Mouse (Mus musculus): ENCODE results near the gene 1700010I14Rik. TPM values are rescaled to one million over a fixed set of nuclear protein-coding genes. Genes with fewer than 3 reads are reported as not detected.

The 1700010I14Rik gene
- polyA plus RNA-seq, 1 experiment = not detected

GRCm38 (mm10) chr17:8961097-8961496 is 27.0 kb upstream of the 1700010I14Rik start:
- Histone ChIP-seq H3K79me2 (ENCODE audit: control insufficient read depth, insufficient read depth) (no peaks in the 10 kb centered on the region), H3K4me2 (ENCODE audit: low read depth) (no peak overlapping the region), H3K4me3 (no peak overlapping the region), H3K36me3 (ENCODE audit: control insufficient read depth, insufficient read depth) (no peaks in the 10 kb centered on the region), H3ac (ENCODE audit: control insufficient read depth, insufficient read length) (no peak overlapping the region), H3K27me3 (ENCODE audit: control insufficient read depth, insufficient read depth, insufficient read length) (no peaks in the 10 kb centered on the region)
- TF ChIP-seq SRF (IDR thresholded peaks at IDR 0.05; ENCODE audit: control insufficient read depth, insufficient read length, low read depth) (no peak), POLR2AphosphoS2 (IDR thresholded peaks at IDR 0.05; ENCODE audit: insufficient read length, low read depth) (no peak), MYOD1 (IDR thresholded peaks at IDR 0.05; ENCODE audit: control insufficient read depth in 1 of 3, insufficient read length in 2 of 3, low read depth in 2 of 3) (no peak), MYOG (IDR thresholded peaks at IDR 0.05; ENCODE audit: control insufficient read depth in 1 of 3, insufficient read depth in 1 of 3, insufficient read length in 2 of 3, low read depth in 2 of 3) (no peak)

- Histone ChIP-seq H3K4me3 (no peak overlapping the region), H3K36me3 (ENCODE audit: control insufficient read depth, insufficient read depth) (no peaks in the 10 kb centered on the region), H3ac (ENCODE audit: control insufficient read depth, insufficient read length) (no peak overlapping the region), H3K79me2 (ENCODE audit: control insufficient read depth, insufficient read depth) (no peaks in the 10 kb centered on the region), H3K27me3 (ENCODE audit: control insufficient read depth, insufficient read depth, insufficient read length) (no peaks in the 10 kb centered on the region), H3K4me2 (ENCODE audit: low read depth) (no peak overlapping the region)
- TF ChIP-seq CEBPB (IDR thresholded peaks at IDR 0.05; ENCODE audit: insufficient read depth, poor library complexity, severe bottlenecking) (no peak), TCF12 (IDR thresholded peaks at IDR 0.05; ENCODE audit: insufficient read depth, poor library complexity, severe bottlenecking) (no peak), POLR2A (IDR thresholded peaks at IDR 0.05; ENCODE audit: insufficient read length, low read depth) (no peak), POLR2AphosphoS2 (IDR thresholded peaks at IDR 0.05; ENCODE audit: insufficient read length, low read depth) (no peak), MYOG (IDR thresholded peaks at IDR 0.05; ENCODE audit: control insufficient read depth in 1 of 3, insufficient read depth in 1 of 3, insufficient read length in 2 of 3, low read depth in 2 of 3) (no peak), TCF3 (IDR thresholded peaks at IDR 0.05; ENCODE audit: insufficient read length, low read depth) (no peak), MYOD1 (IDR thresholded peaks at IDR 0.05; ENCODE audit: control insufficient read depth in 1 of 3, insufficient read length in 2 of 3, low read depth in 2 of 3) (no peak), SRF (IDR thresholded peaks at IDR 0.05; ENCODE audit: control insufficient read depth, insufficient read length, low read depth) (no peak), USF1 (IDR thresholded peaks at IDR 0.05; ENCODE audit: low read depth) (no peak)
Measured at GRCm38 (mm10) chr17:8961644-8962043, 26.5 kb upstream of the 1700010I14Rik start.

GRCm38 (mm10) chr17:8965177-8965576 is 23.0 kb upstream of the 1700010I14Rik start:
- Histone ChIP-seq H3K27me3 (ENCODE audit: control insufficient read depth, insufficient read depth, insufficient read length) (no peaks in the 10 kb centered on the region), H3K36me3 (ENCODE audit: control insufficient read depth, insufficient read depth) (no peaks in the 10 kb centered on the region), H3K4me3 (no peak overlapping the region), H3K79me2 (ENCODE audit: control insufficient read depth, insufficient read depth) (no peaks in the 10 kb centered on the region), H3K4me2 (ENCODE audit: low read depth) (no peak overlapping the region), H3ac (ENCODE audit: control insufficient read depth, insufficient read length) (no peak overlapping the region)
- TF ChIP-seq POLR2AphosphoS2 (IDR thresholded peaks at IDR 0.05; ENCODE audit: insufficient read length, low read depth) (no peak), REST (IDR thresholded peaks at IDR 0.05; ENCODE audit: insufficient read depth, insufficient read length) (no peak), TCF12 (IDR thresholded peaks at IDR 0.05; ENCODE audit: insufficient read depth, poor library complexity, severe bottlenecking) (no peak), TCF3 (IDR thresholded peaks at IDR 0.05; ENCODE audit: insufficient read length, low read depth) (no peak), MAX (IDR thresholded peaks at IDR 0.05; ENCODE audit: low read depth) (no peak), CEBPB (IDR thresholded peaks at IDR 0.05; ENCODE audit: insufficient read depth, poor library complexity, severe bottlenecking) (no peak), SRF (IDR thresholded peaks at IDR 0.05; ENCODE audit: control insufficient read depth, insufficient read length, low read depth) (no peak), MYOG (IDR thresholded peaks at IDR 0.05; ENCODE audit: control insufficient read depth in 1 of 3, insufficient read depth in 1 of 3, insufficient read length in 2 of 3, low read depth in 2 of 3) (no peak), USF1 (IDR thresholded peaks at IDR 0.05; ENCODE audit: low read depth) (no peak), POLR2A (IDR thresholded peaks at IDR 0.05; ENCODE audit: insufficient read length, low read depth) (no peak), E2F4 (IDR thresholded peaks at IDR 0.05; ENCODE audit: insufficient read depth) (no peak), MYOD1 (IDR thresholded peaks at IDR 0.05; ENCODE audit: control insufficient read depth in 1 of 3, insufficient read length in 2 of 3, low read depth in 2 of 3) (no peak)

- Histone ChIP-seq H3ac (ENCODE audit: control insufficient read depth, insufficient read length) (no peak overlapping the region), H3K36me3 (ENCODE audit: control insufficient read depth, insufficient read depth) (no peaks in the 10 kb centered on the region), H3K79me2 (ENCODE audit: control insufficient read depth, insufficient read depth) (no peaks in the 10 kb centered on the region), H3K4me3 (no peak overlapping the region), H3K4me2 (ENCODE audit: low read depth) (no peak overlapping the region), H3K27me3 (ENCODE audit: control insufficient read depth, insufficient read depth, insufficient read length) (no peaks in the 10 kb centered on the region)
- no peak for TF ChIP-seq TCF3 (IDR thresholded peaks at IDR 0.05; ENCODE audit: insufficient read length, low read depth)
- TF ChIP-seq MAX (IDR thresholded peaks at IDR 0.05; ENCODE audit: low read depth) = no peak
- TF ChIP-seq SRF (IDR thresholded peaks at IDR 0.05; ENCODE audit: control insufficient read depth, insufficient read length, low read depth) = no peak
- no peak for TF ChIP-seq REST (IDR thresholded peaks at IDR 0.05; ENCODE audit: insufficient read depth, insufficient read length)
- no peak for TF ChIP-seq USF1 (IDR thresholded peaks at IDR 0.05; ENCODE audit: low read depth)
- TF ChIP-seq E2F4 (IDR thresholded peaks at IDR 0.05; ENCODE audit: insufficient read depth) = no peak
- TF ChIP-seq MYOG (IDR thresholded peaks at IDR 0.05; ENCODE audit: control insufficient read depth in 1 of 3, insufficient read depth in 1 of 3, insufficient read length in 2 of 3, low read depth in 2 of 3) = no peak
- TF ChIP-seq POLR2A (IDR thresholded peaks at IDR 0.05; ENCODE audit: insufficient read length, low read depth) = no peak
- TF ChIP-seq POLR2AphosphoS2 (IDR thresholded peaks at IDR 0.05; ENCODE audit: insufficient read length, low read depth) = no peak
- TF ChIP-seq TCF12 (IDR thresholded peaks at IDR 0.05; ENCODE audit: insufficient read depth, poor library complexity, severe bottlenecking) = no peak
- TF ChIP-seq MYOD1 (IDR thresholded peaks at IDR 0.05; ENCODE audit: control insufficient read depth in 1 of 3, insufficient read length in 2 of 3, low read depth in 2 of 3) = no peak
- TF ChIP-seq CEBPB (IDR thresholded peaks at IDR 0.05; ENCODE audit: insufficient read depth, poor library complexity, severe bottlenecking) = no peak
Measured at GRCm38 (mm10) chr17:8972152-8972854, 15.8 kb upstream of the 1700010I14Rik start.

All from myocyte (in vitro differentiated cells).